Comparison of ENCODE assay signal across 31 mouse cellular contexts in genomic region chrX:11387200-11387940, GRCm38 (mm10). TPM values are rescaled to one million over a fixed set of nuclear protein-coding genes. Genes with fewer than 3 reads are reported as not detected.
DNase-seq lines count a peak whose midpoint lies in the region; ATAC-seq lines count a peak whose summit lies in the region.
"Had no signal": no experiment of that assay in that cellular context is flagged by ENCODE, and none has a peak within 500 bp of the region (broad histone marks: within the 10 kb centered on the region; RNA-seq: fewer than 3 reads in every experiment).

No protein-coding gene starts in this region.

- H3K9me3 ChIP-seq in embryonic facial prominence, embryonic 10.5 days, result no peaks in the 10 kb centered on the region
- no peaks in the 10 kb centered on the region for H3K9me3 ChIP-seq in limb, embryonic 11.5 days (ENCODE audit: control insufficient read depth, low read length)
- H3K9me3 ChIP-seq: liver, embryonic 13.5 days; stomach, embryonic 15.5 days had no signal

- no peak overlapping the region for H3K4me3 ChIP-seq in embryonic facial prominence, embryonic 10.5 days
- H3K4me3 ChIP-seq in limb, embryonic 11.5 days (ENCODE audit: low read depth, low read length), result no peak overlapping the region
- H3K4me3 ChIP-seq: liver, embryonic 13.5 days; stomach, embryonic 15.5 days had no signal

- peaks cover 83% of the 10 kb centered on the region for H3K27me3 ChIP-seq in embryonic facial prominence, embryonic 10.5 days (replicated peaks; ENCODE audit: low read depth, poor library complexity, severe bottlenecking)
- no peaks in the 10 kb centered on the region; the same call in 1 of the 2 replicates for H3K27me3 ChIP-seq in limb, embryonic 11.5 days (ENCODE audit: control insufficient read depth, insufficient read depth, low read length)
- H3K27me3 ChIP-seq: liver, embryonic 13.5 days; stomach, embryonic 15.5 days had no signal

- no peak overlapping the region for H3K4me2 ChIP-seq in limb, embryonic 11.5 days (ENCODE audit: low read depth, severe bottlenecking)
- H3K4me2 ChIP-seq: liver, embryonic 13.5 days; midbrain, embryonic 11.5 days; stomach, embryonic 15.5 days had no signal

- intact Hi-C loops in left cerebral cortex, postnatal 4 days (cut with DNase I), result no loop called here

- H3K27ac ChIP-seq in embryonic facial prominence, embryonic 10.5 days (replicated peaks), result 0 out of 2 replicates have a peak overlapping the region, but pooled peaks have one; percentile 6
- H3K27ac ChIP-seq in limb, embryonic 11.5 days (replicated peaks; ENCODE audit: low read depth, low read length), result no peak overlapping the region; the same call in 1 of the 2 replicates
- H3K27ac ChIP-seq: liver, embryonic 13.5 days; stomach, embryonic 15.5 days had no signal

- H3K36me3 ChIP-seq in embryonic facial prominence, embryonic 10.5 days (replicated peaks), result no peaks in the 10 kb centered on the region
- H3K36me3 ChIP-seq in limb, embryonic 11.5 days (ENCODE audit: control insufficient read depth, insufficient read depth, low read length), result no peaks in the 10 kb centered on the region
- H3K36me3 ChIP-seq: liver, embryonic 13.5 days; stomach, embryonic 15.5 days had no signal

- 46% methylated on average over 9 of the region's 9 CpGs for WGBS in embryonic facial prominence, embryonic 10.5 days
- 41% methylated on average over 9 of the region's 9 CpGs for WGBS in limb, embryonic 11.5 days

- no peak overlapping the region for H3K9ac ChIP-seq in limb, embryonic 11.5 days (ENCODE audit: low read length)
- H3K9ac ChIP-seq: forebrain, postnatal 0 days; liver, embryonic 13.5 days; stomach, embryonic 15.5 days had no signal

- 0 out of 2 replicates have a peak, but pooled peaks cover 10% of the 10 kb centered on the region for H3K4me1 ChIP-seq in embryonic facial prominence, embryonic 10.5 days
- H3K4me1 ChIP-seq in limb, embryonic 11.5 days (ENCODE audit: control insufficient read depth, insufficient read depth, low read length), result 0 out of 2 replicates have a peak, but pooled peaks cover 4% of the 10 kb centered on the region
- H3K4me1 ChIP-seq: liver, embryonic 13.5 days; stomach, embryonic 15.5 days had no signal

- DNase-seq in adrenal gland, adult 2 months, result peak; percentile 2
- no peak for DNase-seq in adrenal gland, adult 18-20 months (ENCODE audit: low spot score in 2 of 2)
- peak; percentile 27 for DNase-seq in left cerebral cortex, postnatal 4 days
- no peak for DNase-seq in left cerebral cortex, adult 8-10 months (ENCODE audit: low spot score in 2 of 2)
- peak; percentile 74 for DNase-seq in embryonic facial prominence, embryonic 10.5 days (ENCODE audit: low spot score)
- peak; percentile 64 for DNase-seq in limb, embryonic 11.5 days (ENCODE audit: low spot score)
- DNase-seq in T-cell, adult 2 months (ENCODE audit: low spot score), result no peak
- no peak for DNase-seq in kidney, postnatal 25 days
- DNase-seq: cerebellum, adult 8-10 months; forebrain, postnatal 0 days; gastrocnemius, postnatal 36 days; kidney, adult 2 months; kidney, postnatal 10 days; liver, embryonic 13.5 days; lung, adult 2 months; lung, postnatal 14 days; thymus, postnatal 36 days had no signal

- no peak for ATAC-seq in limb, embryonic 11.5 days (ENCODE audit: insufficient number of reproducible peaks, low FRiP score, low TSS enrichment, low read depth)
- ATAC-seq: forebrain, postnatal 0 days had no signal

RNA-seq across cellular contexts. Expression of gene H2al1j, which starts 59.7 kb away (rescaled TPM):
- total RNA-seq in adrenal gland, adult 2 months (2021), result not detected
- polyA plus RNA-seq in adrenal gland, adult 2 months (2012; rRNA removed), result not detected in 2 replicates
- total RNA-seq in adrenal gland, adult 18-20 months (2021), result not detected
- total RNA-seq in left cerebral cortex, postnatal 4 days (2021), result not detected
- total RNA-seq in left cerebral cortex, adult 8-10 months (2022), result not detected
- not detected in 2 replicates for polyA plus RNA-seq in embryonic facial prominence, embryonic 10.5 days (2016; fragmentation: Nextera tagmentation; extraction: Ambion mirVana)
- not detected in 2 replicates for polyA plus RNA-seq in limb, embryonic 11.5 days (2014; fragmentation: Nextera tagmentation; extraction: Ambion mirVana)
- total RNA-seq: forebrain, postnatal 0 days; gastrocnemius, postnatal 36 days; heart, adult 8-10 months; hematopoietic stem cell, adult 5-6 weeks; layer of hippocampus, adult 18-20 months; layer of hippocampus, postnatal 25 days; left cerebral cortex, postnatal 10 days; megakaryocyte progenitor cell, adult 5-6 weeks; MEL; midbrain, postnatal 0 days had no signal
- polyA plus RNA-seq: embryonic facial prominence, embryonic 14.5 days; forebrain, postnatal 0 days; heart, embryonic 14.5 days; kidney, adult 2 months; limb, embryonic 14.5 days; liver, embryonic 13.5 days; lung, adult 2 months; midbrain, embryonic 11.5 days; midbrain, postnatal 0 days; neural tube, embryonic 14.5 days; stomach, embryonic 15.5 days had no signal

Comparison
In these comparisons a context has a peak if more than half of its experiments do, and no peak if none do; other contexts are left out.
1. DNase-seq: peak in adrenal gland, adult 2 months (single experiment), left cerebral cortex, postnatal 4 days (single experiment), embryonic facial prominence, embryonic 10.5 days (single experiment) and limb, embryonic 11.5 days (single experiment); none in adrenal gland, adult 18-20 months (0 of 2), left cerebral cortex, adult 8-10 months (0 of 2), T-cell, adult 2 months (single experiment) and kidney, postnatal 25 days (0 of 2).